Mouse (Mus musculus): ENCODE measurements at regions not wholly inside any gene's neighbourhood (a gene's known extent, or its start where the extent isn't known, plus 50 kb on each side); places are given as distances from the start of the nearest gene placed in this dataset.

DNA sequence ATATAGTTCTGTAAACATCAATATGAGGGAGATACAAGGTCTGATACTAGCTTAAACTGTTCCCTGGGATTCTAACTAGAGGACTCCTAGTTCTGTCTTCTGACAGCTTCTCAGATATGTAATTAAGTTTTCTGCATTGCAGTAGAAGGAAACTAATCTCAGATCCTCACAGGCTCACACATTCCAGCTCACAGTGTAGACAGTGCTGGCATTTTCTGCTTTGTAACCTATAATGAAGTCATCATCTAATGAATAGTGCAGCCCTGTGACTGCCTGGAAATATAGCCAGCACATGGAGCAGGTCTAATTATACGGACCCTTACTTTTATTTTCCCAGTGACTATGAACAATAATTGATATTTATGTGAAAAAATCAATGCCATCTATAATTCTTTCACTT is 331.2 kb upstream of the Celf2 start:
- DNase-seq = no peak

DNA sequence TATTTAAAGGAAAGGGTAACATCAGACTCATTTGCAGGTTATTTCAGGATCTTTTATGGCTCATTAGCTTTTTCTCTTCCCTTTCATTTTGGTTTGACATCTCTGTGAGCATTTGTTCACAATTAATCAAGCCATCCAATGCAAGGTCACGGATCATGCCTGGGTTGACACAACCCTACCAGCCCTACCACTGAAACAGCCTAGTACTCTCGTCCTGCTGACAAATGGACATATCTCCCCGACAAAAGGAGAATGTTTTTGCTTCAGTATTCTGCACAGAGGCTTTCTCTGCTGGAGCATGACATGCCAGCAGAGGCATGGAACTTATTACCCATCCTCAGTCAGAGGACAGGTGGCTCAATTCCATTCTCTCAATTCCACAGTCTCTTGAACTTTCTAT is 328.5 kb upstream of the Celf2 start:
- no peak for DNase-seq

DNA sequence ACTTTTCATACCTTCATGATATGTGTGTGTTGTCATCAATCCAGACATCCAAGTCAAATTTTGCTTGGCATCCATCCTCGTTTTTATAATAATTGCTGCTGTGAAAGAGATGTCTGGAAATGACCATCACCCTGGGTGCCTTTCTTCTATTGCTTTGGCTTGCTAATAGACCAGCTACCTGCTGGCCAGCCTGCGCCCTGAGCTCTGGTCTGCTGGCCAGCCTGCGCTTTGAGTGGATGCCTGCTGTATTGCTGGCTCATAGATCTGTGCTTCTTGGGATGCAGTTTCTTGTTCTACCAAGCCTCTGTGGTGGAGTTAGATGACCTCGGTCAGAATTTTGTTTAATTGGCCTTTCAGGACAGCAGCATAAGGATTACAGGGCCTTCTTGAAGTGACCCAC is 321.9 kb upstream of the Celf2 start:
- no peak for DNase-seq

DNA sequence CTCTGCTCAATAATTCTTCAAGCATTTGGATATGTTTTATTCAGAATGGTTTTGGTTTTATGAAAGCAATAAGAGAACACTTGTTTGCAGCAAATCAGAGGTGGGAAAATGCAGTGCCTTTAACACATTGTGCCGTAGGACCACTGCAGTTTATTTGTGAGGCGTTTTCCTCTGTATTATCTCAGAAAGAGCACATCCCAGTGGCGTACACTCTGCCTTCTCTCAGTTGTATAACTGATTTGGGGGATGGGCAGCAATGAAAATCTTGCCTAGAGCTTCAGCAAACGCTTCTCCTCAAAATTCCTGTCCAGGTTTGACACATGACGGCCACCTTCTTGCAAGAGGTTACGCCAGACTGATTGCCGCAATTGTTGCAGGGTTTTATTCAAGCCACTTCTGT is 316.9 kb upstream of the Celf2 start:
- DNase-seq = no peak

DNA sequence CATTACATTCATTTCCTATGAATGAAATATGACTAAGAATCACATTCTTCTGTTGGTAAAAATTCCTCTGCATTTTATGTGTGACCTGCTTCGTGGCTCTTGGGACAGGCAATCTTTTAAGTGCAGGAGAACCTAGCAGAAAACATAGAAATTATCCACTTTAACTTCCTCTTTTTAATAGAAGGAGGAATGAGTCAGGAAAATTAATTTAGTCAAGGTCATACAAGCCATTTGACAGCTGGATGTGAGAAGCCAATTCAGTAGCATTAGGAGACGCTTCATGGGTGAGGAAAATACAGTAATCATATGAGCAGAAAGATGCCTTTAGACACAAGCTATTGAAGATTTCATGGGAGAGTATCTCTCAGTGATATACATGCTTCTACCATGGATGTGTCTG is 287.1 kb upstream of the Celf2 start:
- no peak for DNase-seq

DNA sequence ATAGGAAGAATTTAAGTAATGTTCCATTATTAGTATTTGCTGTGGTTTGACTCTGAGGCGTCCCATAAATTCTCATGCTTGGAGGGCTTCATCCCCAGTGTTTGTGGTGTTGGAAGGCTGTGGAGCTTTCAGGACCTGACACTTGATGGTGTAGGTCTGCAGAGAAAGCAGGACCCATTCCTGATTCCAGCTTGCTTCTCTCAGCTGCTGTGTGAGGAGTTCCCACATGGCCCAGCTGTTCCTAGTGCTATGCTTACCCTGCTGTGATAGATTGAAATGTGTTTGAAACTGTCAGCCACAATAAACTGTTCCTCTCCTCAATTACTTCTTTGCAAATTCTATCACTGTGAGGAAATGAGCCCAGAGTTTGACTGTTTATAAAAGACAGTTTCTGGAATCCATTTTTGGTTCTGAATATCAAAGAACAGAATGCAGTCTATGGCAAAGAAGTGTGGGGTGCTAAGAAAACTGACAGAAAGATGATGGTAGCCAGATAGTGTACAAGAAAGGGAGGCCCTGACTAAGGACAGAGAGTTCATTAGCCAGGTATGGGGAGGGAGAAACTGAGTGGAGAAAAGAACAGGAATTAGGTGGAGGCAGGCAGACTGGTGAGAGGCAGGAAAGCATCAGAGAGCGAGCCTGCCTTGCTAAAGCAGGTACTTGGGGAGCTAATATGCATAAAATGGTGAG is 283.2 kb upstream of the Celf2 start:
- DNase-seq = peak; percentile 26 to 40

DNA sequence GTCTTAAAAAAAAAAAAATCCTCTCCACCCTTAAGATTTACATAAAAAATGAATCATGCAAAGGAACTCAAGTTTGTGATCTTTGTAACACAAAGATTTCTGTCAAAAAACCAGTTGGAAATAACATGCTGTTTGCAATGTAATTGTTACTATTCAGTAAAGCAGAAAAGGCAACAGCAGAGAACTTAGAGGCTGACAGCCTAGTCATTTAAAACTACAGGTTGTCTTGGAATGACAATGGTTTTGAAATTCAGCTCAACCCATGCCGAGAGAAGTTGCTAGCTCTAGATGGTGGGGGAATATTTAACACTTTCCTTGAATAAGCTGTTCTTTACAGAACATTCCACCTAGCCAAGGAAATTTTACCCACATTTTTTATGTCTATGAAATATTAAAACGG is 269.2 kb upstream of the Celf2 start:
- no peak for DNase-seq

DNA sequence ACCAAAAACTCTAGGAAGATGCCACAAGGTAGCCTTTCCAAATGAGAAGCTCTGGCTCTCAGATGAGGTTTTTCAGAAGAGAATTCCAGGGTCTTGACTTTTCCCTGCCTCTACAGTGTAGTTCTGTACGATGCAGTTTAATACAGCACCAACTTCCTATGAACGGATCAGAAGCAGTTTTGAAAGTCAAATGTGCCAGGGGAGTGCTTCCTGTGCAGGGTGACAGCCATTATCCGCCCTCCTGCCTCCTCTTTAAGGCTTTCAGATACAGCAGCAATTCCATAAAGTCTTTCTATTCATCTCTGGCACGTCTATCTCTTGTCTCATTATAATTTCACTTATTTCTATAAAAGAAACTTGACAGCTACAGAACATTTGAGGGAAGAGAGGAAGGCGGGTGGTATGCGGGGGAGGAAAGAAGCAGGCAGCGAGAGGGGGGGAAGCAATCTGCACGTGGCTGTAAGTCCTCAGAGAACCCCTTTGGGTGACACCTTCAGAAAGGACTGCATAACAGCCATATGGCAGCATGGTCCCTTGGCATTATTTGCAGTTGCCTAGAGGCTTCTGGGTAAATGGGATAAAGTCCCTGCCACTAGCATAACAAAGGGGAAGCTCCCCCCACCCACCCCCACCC is 224.9 kb upstream of the Celf2 start:
- DNase-seq = no peak

DNA sequence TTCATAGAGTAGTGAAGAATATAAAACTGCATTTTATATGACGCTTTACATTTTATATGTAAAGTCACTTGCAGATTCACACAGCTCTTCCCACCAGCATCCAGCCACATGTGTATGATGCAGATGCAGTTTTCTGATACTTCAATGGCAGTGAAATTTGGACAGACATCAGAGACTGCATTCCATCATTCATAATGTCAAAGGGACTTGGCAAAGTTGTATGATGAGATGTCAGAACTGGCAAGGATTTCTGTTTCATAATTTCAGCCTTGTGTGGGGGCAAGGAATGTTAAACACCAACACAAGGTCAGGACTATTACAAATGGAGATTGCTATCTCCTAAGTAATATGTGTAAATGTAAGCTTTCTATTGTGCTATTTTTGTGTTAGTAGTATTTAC is 221.6 kb upstream of the Celf2 start:
- no peak for DNase-seq

DNA sequence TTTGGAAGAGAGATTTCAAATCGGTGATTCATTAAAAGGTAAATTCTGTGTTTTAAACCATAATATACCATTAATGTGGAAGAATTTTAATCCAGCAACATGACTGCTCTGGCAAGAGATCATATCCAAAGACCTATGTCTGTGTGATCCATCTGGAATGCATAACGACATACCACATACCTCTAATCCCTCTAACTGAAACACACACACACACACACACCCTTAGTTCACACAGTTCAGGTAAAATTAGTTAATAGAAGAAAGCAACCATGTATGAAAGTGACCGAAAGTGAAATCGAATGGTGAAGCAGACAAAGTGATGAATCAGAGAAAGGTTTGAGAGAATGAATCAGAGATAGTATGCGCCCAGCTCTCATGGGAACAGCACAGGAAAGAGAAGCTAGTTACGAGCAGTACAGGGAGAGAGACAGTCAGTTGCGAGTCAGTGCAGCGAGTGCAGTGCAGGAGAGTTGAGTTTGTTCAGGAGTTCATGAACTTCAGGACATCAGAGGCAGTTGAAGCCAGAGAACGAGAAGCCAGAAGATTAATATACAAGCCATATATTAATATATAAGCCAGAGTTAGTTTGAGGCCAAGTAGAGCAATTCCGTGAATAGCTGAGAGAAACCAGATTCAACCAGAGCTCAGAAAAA is 213.0 kb upstream of the Celf2 start:
- DNase-seq = peak in 1 of 2 experiments; percentile 2

DNA sequence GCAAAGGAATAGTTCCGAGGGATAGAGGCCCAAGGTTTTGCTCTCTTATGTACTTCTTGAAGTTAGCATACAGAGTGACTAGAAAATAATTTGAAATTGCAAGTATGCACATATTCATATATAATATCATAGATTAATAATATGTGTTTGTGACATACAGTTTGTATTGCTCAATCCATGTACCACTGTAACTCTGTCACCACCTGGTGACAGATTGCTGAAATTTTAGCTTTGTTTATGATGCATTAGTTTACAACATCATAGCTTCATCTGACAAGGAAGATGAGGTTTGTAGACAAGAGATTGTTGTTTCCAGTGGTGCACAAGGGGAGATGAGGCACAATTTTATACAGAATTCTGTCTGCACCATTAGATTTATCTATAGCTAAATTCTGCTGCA is 201.7 kb upstream of the Celf2 start:
- no peak for DNase-seq

DNA sequence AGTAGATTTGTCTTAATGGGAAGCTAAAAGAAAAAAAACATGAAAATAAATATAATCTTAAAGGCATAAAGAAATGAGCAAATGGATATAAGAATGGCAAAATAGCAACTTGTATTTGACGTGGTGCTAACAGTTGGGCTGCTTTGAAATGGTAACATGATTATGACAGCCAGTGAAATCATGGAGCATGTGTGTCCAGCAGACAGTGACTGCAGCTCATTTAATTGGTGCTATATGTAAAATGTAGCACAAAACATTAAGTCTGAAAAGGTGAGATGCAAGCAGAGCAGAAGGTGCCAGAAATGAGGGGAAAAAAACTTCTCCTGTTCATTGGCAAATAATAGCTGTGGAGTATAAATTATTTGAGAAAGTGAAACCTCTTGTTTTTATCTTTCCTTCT is 201.1 kb upstream of the Celf2 start:
- DNase-seq = no peak

DNA sequence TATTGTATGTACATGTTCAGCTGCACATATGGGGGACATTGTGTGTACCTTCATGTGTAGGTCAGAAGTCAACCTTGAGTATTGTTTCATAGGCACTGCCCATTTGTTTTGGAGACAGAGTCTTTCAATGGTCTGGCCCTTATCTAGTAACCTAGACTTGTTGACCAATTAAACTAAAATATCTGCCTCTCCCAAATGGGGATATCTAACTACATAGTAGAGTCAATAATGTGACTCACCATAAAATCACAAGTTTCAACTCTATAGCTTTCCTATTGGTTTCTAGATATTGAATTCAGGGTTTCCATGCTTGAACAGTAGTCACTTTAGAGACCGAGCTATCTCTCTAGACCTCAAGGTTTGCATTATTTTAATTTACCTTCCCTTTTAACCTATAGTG is 174.0 kb upstream of the Celf2 start:
- no peak for DNase-seq

DNA sequence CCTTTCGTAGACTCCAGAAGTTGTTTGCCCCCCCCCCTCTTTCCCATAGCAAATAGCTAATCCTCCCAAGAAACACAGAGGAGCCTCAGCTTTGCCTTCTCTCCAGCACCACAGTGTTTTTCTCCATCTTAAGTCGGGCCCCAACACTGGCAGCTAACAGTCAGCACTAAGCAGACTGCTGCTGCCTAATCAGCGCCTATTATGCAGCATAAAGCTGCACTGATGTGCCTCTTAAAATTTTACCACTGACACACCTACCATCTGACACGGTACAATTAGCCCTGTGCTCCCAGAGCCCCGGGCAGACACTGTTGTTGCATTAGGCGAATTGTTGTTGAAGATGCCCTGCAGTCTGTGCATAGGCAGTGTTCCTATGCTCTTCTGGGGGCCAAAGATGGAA is 131.5 kb upstream of the Celf2 start:
- DNase-seq = no peak

DNA sequence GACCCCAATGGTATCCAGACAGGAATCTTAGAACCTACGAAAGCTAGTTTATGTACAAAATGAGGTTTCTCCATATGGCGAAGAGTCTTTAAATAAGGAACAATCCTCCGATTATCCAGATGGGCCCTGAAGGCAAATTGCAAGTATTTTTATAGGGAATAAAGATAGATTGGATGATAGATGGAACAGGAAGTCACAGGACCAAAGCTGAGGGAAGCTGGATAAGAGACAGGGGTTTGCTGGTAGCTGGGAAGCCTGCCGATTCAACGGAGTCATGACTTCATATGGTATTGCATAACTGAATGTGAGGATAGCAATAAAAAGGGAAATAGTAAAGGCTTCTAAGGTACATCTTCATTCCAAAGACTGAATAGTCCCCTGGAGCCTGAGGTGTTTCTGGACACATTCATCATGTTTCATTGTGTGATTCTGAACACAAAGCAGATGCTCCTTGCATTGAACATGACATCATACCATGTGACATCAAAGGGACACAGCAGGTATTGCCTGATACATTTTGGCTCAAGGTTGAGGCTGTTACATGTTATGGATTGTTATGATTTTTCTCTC is 113.4 kb upstream of the Celf2 start:
- no peak for DNase-seq

DNA sequence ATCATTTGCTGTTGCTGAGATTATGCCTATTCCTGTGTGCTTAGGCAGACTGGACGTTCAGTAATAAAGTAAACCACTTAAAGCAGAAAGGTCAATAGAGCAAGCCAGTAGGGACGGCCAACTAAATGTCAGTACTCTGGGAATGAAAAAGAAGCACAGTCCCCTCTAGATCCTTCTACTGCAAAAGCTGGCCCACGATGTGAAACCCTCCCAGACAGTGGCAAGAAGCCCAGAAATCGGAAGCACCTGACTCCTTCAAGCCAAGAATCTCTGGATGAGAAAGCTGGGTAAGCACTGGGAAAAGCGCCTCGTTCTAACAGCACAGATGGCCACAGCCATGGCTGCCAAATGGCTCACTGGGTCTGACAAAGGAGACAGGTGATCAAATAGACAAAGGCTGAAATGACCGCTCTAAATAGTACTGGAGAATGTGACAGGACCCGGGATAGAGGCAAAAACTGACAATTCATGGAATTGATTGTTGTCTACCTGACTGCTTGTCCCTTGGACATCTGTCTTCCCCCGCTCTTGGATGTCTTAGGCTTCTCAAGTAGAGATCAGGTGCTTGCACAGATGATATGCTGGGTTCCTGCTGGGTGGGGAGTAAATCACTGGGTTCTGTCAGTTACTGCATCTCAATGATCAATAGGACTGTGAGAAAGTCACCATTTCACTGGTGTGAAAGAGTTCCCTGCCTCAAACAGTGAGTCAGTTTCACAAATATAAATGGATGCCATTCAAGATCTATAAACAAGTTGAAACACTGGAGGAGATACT is 110.7 kb upstream of the Celf2 start:
- peak; percentile 6 to 10 for DNase-seq

DNA sequence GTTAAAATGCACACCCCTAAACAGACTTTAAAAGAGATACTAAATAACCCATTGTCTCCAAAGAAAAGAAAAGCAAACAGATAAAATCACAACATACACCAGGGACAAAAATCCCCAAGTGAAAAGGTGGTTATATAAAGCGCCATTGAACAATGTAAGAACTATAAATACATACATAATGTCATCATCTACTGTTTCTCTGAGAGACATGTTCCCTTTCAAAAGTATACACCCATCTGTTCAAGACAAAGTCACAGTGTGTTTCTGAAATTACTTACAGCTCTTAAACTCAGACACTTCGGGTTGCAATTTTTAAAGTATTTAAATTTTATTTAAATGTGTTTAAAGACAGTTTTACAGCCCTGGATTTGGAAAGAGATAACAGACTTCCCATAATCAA is 68.8 kb upstream of the Celf2 start:
- no peak for DNase-seq
